Mouse (Mus musculus) midbrain, embryonic 11.5 days (tissue): Measurements from ENCODE around the gene Hoxb4. TPM values are rescaled to one million over a fixed set of nuclear protein-coding genes. Genes with fewer than 3 reads are reported as not detected.

Experiments
- ATAC-seq: fragments of 200-750 bp; cut with Nextera tagmentation; 2 replicates; pipeline ENCODE4 v1.8.0; 2017; ENCODE audit warnings: moderate TSS enrichment, moderate library complexity; ENCODE audit not compliant: low FRiP score
- DNase-seq: peaks from one replicate; pipeline ENCODE4 v3.0.0; 2015; ENCODE audit warnings: low spot score; ENCODE audit errors: missing footprints
- H3K27ac ChIP-seq: fragments of 300-500 bp; sonication (generic); 2 replicates; pipeline ENCODE4 v1.5.1; 2014; ENCODE audit warnings: low read depth, low read length
- H3K27me3 ChIP-seq: fragments of 300-500 bp; sonication (generic); 2 replicates; pipeline ENCODE4 v1.6.1; 2014; ENCODE audit warnings: mild to moderate bottlenecking, low read length, moderate library complexity, mixed read lengths; ENCODE audit not compliant: control insufficient read depth, insufficient read depth
- H3K36me3 ChIP-seq: fragments of 300-500 bp; sonication (generic); 2 replicates; pipeline ENCODE4 v1.6.1; 2014; ENCODE audit warnings: mild to moderate bottlenecking, low read length, moderate library complexity, mixed read lengths; ENCODE audit not compliant: control insufficient read depth, insufficient read depth
- H3K4me1 ChIP-seq: fragments of 300-500 bp; sonication (generic); 2 replicates; pipeline ENCODE4 v1.6.1; 2014; ENCODE audit warnings: low read length; ENCODE audit not compliant: control insufficient read depth, insufficient read depth
- H3K4me2 ChIP-seq: fragments of 300-500 bp; sonication (generic); 2 replicates; pipeline ENCODE4 v1.6.1; 2014; ENCODE audit warnings: mild to moderate bottlenecking, moderate library complexity
- H3K4me3 ChIP-seq: fragments of 300-500 bp; sonication (generic); 2 replicates; pipeline ENCODE4 v1.5.1; 2014; ENCODE audit warnings: low read depth, low read length
- H3K9ac ChIP-seq: fragments of 300-500 bp; sonication (generic); 2 replicates; pipeline ENCODE4 v1.6.1; 2014; ENCODE audit warnings: low read length
- H3K9me3 ChIP-seq: fragments of 300-500 bp; sonication (generic); 2 replicates; pipeline ENCODE4 v1.6.1; 2016; ENCODE audit warnings: low read length; ENCODE audit not compliant: control insufficient read depth
- WGBS: fragments of 180-500 bp; shearing (Covaris S2); extraction: QIAGEN DNeasy Blood & Tissue Kit; methylation state at CpG from one replicate; pipeline ENCODE4 v1.1.7; 2014; 5-methylcytosine and 5-hydroxymethylcytosine counted together
- polyA plus RNA-seq: library from polyadenylated mRNA; unstranded; fragments of >200 nt; fragmentation: Nextera tagmentation; extraction: Ambion mirVana; gene quantifications from 2 replicates; pipeline ENCODE4 v1.2.1, GENCODE M21; 2014

The Hoxb4 gene
- polyA plus RNA-seq, 1 experiment from 2014 or later: not detected

- H3K4me1 ChIP-seq: 0 out of 2 replicates have a peak, but pooled peaks cover 2% of the 10 kb centered on the region
- peak; percentile 95 for DNase-seq
- no peak overlapping the region for H3K4me3 ChIP-seq
- WGBS: 1% methylated on average over 31 of the region's 31 CpGs
- H3K4me2 ChIP-seq: no peak overlapping the region
- no peaks in the 10 kb centered on the region for H3K36me3 ChIP-seq
- peaks cover 100% of the 10 kb centered on the region for H3K27me3 ChIP-seq
- no peak overlapping the region for H3K27ac ChIP-seq
- H3K9ac ChIP-seq: no peak overlapping the region
- peak; percentile 73 for ATAC-seq
- H3K9me3 ChIP-seq: no peaks in the 10 kb centered on the region
These were observed 6.3 kb upstream of the Hoxb4 start for GRCm38 (mm10) chr11:96311520-96312417.

DNA sequence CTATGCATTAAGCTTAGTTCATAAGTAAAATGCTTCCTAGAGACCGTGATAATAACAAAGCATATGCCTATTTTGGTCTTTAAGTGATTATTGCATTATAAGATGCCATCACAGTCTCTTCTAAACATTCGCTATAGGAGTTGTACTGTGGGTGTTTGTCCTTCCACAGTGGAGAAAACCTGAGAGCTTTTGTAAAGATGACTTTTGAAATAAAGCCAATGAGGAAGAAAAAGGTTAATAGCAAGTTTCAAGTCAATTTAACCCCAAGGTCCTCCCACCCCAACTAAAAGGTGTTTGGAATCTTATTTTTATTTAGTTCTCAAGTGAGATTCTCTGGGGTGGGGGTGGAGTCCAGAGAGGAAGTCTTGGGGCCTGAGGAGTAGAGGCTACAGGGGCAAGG lies 4.9 kb upstream of the Hoxb4 start:
- Histone ChIP-seq H3K4me2 (no peak overlapping the region), H3K9ac (no peak overlapping the region), H3K4me1 (0 out of 2 replicates have a peak, but pooled peaks cover 2% of the 10 kb centered on the region), H3K9me3 (no peaks in the 10 kb centered on the region), H3K4me3 (no peak overlapping the region), H3K27ac (no peak overlapping the region), H3K36me3 (no peaks in the 10 kb centered on the region), H3K27me3 (peaks cover 100% of the 10 kb centered on the region)
- WGBS: 20% methylated on average over 2 of the region's 2 CpGs
- DNase-seq (peak; percentile 92), ATAC-seq (no peak)

GRCm38 (mm10) chr11:96313806-96314428 lies 4.2 kb upstream of the Hoxb4 start:
- no peak for DNase-seq
- Histone ChIP-seq H3K27me3 (peaks cover 100% of the 10 kb centered on the region), H3K27ac (no peak overlapping the region), H3K36me3 (no peaks in the 10 kb centered on the region), H3K4me3 (no peak overlapping the region), H3K4me2 (no peak overlapping the region), H3K4me1 (peaks cover 5% of the 10 kb centered on the region), H3K9me3 (no peaks in the 10 kb centered on the region), H3K9ac (no peak overlapping the region)
- 4% methylated on average over 12 of the region's 12 CpGs for WGBS
- no peak for ATAC-seq

DNA sequence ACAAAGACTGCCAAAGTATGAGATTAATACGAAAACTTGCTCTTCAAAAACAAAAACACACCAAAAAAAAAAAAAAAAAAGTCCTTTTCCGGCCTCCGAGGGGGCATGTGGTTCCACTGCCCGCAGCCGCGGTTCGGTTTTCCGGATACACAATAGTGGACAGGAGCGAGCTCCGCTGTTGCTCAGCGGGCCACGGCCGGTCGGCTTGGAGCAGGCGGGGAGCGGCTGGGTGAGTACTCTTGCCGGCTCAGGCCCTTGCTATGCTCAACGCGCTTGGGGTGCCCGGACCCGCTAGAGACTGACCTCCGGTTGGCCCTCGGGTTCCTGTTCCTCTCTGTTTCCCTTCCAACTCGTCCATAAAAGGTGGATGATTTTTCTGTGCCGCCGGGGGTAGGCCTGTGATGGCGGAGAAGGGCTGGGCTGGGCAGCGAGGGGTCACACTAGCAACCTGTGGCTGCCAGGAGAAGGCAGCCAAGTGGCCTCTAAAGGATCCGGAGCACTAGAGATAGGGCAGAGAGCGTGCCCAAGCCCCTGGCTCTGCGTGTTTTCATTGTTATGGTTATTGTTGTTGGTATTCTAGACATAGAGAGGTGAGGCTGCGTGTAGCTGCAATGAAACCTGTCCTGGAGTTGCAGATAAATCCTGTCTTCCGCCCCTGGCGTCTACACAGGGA lies 3.3 kb upstream of the Hoxb4 start:
- no peak for ATAC-seq
- no peak for DNase-seq
- H3K27me3 ChIP-seq: peaks cover 100% of the 10 kb centered on the region
- H3K9ac ChIP-seq: no peak overlapping the region
- H3K27ac ChIP-seq: no peak overlapping the region
- H3K4me3 ChIP-seq: no peak overlapping the region
- H3K4me2 ChIP-seq: no peak overlapping the region
- no peaks in the 10 kb centered on the region for H3K9me3 ChIP-seq
- H3K36me3 ChIP-seq: no peaks in the 10 kb centered on the region
- under 1% methylated on average over 34 of the region's 34 CpGs for WGBS
- H3K4me1 ChIP-seq: peaks cover 7% of the 10 kb centered on the region

GRCm38 (mm10) chr11:96315344-96315681 lies 2.8 kb upstream of the Hoxb4 start:
- Histone ChIP-seq H3K9me3 (no peaks in the 10 kb centered on the region), H3K4me3 (no peak overlapping the region), H3K4me1 (peaks cover 7% of the 10 kb centered on the region), H3K36me3 (no peaks in the 10 kb centered on the region), H3K27ac (no peak overlapping the region), H3K27me3 (peaks cover 100% of the 10 kb centered on the region), H3K9ac (no peak overlapping the region), H3K4me2 (no peak overlapping the region)
- no peak for ATAC-seq
- peak; percentile 94 for DNase-seq
- WGBS: 2% methylated on average over 5 of the region's 5 CpGs

DNA sequence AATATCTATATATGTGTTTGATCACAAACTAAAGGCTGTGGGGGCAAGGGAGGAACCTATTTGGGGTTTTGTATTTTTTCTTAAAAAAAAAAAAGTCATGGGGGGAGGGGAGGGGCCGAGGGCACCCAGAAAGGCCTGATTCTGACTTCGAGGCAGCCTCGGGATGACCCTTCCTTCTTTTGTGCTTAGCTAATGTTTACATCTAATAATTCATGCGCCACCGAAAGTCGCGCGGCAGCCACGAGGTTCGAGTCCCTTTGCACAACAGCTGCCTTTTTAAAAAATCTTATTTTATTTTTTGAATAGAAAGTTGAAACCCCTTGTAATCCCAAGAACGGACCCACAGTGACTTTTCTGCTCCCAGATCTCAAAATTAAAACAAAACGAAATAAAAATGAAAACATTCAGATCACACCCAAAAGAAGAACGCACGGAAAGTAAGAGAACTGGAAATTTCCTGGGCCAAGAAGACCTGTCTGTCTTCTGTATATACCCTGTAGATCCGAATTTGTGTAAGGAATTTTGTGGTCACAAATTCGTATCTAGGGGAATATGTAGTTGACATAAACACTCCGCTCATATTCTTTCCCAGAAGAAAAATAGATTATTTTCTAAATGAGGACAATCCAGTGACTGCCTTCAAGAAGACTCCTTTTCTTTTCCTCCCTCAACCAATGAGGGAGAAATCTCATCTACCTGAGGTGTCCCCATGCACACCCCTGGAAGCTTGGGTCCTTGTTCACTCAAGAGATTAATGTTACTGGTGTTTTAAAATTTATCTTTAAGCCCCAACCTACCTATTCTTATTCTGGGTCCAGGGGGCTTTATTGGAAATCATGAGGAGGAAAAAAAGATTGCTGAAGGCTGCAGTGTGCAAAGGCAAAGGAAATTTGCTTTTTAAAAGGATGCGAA lies 1.1 kb upstream of the Hoxb4 start:
- Histone ChIP-seq H3K9me3 (no peaks in the 10 kb centered on the region), H3K4me1 (peaks cover 5% of the 10 kb centered on the region), H3K4me3 (no peak overlapping the region), H3K4me2 (no peak overlapping the region), H3K36me3 (no peaks in the 10 kb centered on the region), H3K9ac (no peak overlapping the region), H3K27ac (no peak overlapping the region), H3K27me3 (peaks cover 100% of the 10 kb centered on the region)
- DNase-seq (peak; percentile 94), ATAC-seq (no peak)
- WGBS: 7% methylated on average over 18 of the region's 18 CpGs

GRCm38 (mm10) chr11:96318368-96319070 lies 452 bp downstream of the Hoxb4 start:
- H3K4me1 ChIP-seq: peaks cover 5% of the 10 kb centered on the region
- under 1% methylated on average over 44 of the region's 45 CpGs for WGBS
- ATAC-seq: no peak; the same call in 1 of the 2 replicates
- peaks cover 100% of the 10 kb centered on the region for H3K27me3 ChIP-seq
- no peaks in the 10 kb centered on the region for H3K36me3 ChIP-seq
- no peak overlapping the region for H3K9ac ChIP-seq
- no peak for DNase-seq
- H3K4me2 ChIP-seq: peak overlapping the region; percentile 39
- H3K27ac ChIP-seq: no peak overlapping the region
- no peaks in the 10 kb centered on the region for H3K9me3 ChIP-seq
- peak overlapping the region; percentile 24 for H3K4me3 ChIP-seq
